Mouse (Mus musculus) heart, postnatal 36 days (tissue): ENCODE results near the gene Plpp1. TPM values are rescaled to one million over a fixed set of nuclear protein-coding genes. Genes with fewer than 3 reads are reported as not detected.

ENCODE experiments used
- DNase-seq, 2 experiments: peaks; one replicate each; pipeline ENCODE4 v3.0.0; 2021 to 2022
- intact Hi-C: fragments of 180-260 bp; cut with DNase I; formaldehyde crosslinking; loops from one replicate; pipeline ENCODE4 v1.15.1; 2025
- total RNA-seq, 2 experiments: library from RNA; stranded (reverse); gene quantifications; 2 replicates each; pipeline ENCODE4 v1.2.3; 2021

Gene Plpp1
- 10 to 100 TPM; 54.6 to 63.8 TPM for total RNA-seq

- peak; percentile 95 to 97 for DNase-seq
- intact Hi-C loops: loop anchor here (1.0 to 5.0 kb wide), 4 partner anchors 34 to 127 kb away; partner anchors contain the start of genes Dhx29 and Mtrex
Observed at GRCm38 (mm10) chr13:112800597-112801380, at the start of gene Plpp1. TSS of gene Plpp1 (plus strand) at chr13:112800792.

- peak; percentile 73 to 82 for DNase-seq
- intact Hi-C loops: loop anchor here (1.0 to 5.0 kb wide), 3 partner anchors 13 to 79 kb away; partner anchors contain the start of gene Plpp1
Observed at GRCm38 (mm10) chr13:112751454-112752308, 48.9 kb upstream of the Plpp1 start.

GRCm38 (mm10) chr13:112752309-112752975 lies 48.1 kb upstream of the Plpp1 start:
- no peak for DNase-seq
- intact Hi-C loops: loop anchor here (1.0 to 5.0 kb wide), 2 partner anchors 12 to 80 kb away; no protein-coding TSS in a partner anchor

- DNase-seq: peak in 1 of 2 experiments; percentile 47
- intact Hi-C loops: loop anchor here (5.0 kb wide), 1 partner anchor 81 kb away; no protein-coding TSS in a partner anchor
Observed at GRCm38 (mm10) chr13:112753522-112753921, 47.1 kb upstream of the Plpp1 start.

- intact Hi-C loops: loop anchor here (5.0 kb wide), 1 partner anchor 83 kb away; no protein-coding TSS in a partner anchor
Observed at GRCm38 (mm10) chr13:112754871-112755270, 45.7 kb upstream of the Plpp1 start.

GRCm38 (mm10) chr13:112755507-112756010 lies 45.0 kb upstream of the Plpp1 start:
- peak; percentile 49 to 74 for DNase-seq
- intact Hi-C loops: no loop called here

More at GRCm38 (mm10) chr13:112754871-112755270, 45.7 kb upstream of the Plpp1 start:
- DNase-seq: no peak

- intact Hi-C loops: no loop called here
Observed at GRCm38 (mm10) chr13:112757395-112757794, 43.2 kb upstream of the Plpp1 start.

GRCm38 (mm10) chr13:112758546-112759090 lies 42.0 kb upstream of the Plpp1 start:
- intact Hi-C loops: no loop called here
- no peak for DNase-seq

More at GRCm38 (mm10) chr13:112757395-112757794, 43.2 kb upstream of the Plpp1 start:
- DNase-seq: no peak

GRCm38 (mm10) chr13:112759364-112759763 lies 41.2 kb upstream of the Plpp1 start:
- intact Hi-C loops: no loop called here

GRCm38 (mm10) chr13:112759777-112760537 lies 40.6 kb upstream of the Plpp1 start:
- peak in 1 of 2 experiments; percentile 32 for DNase-seq
- intact Hi-C loops: no loop called here

More at GRCm38 (mm10) chr13:112759364-112759763, 41.2 kb upstream of the Plpp1 start:
- no peak for DNase-seq

GRCm38 (mm10) chr13:112760538-112760881 lies 40.1 kb upstream of the Plpp1 start:
- intact Hi-C loops: no loop called here
- peak in 1 of 2 experiments; percentile 50 for DNase-seq

- intact Hi-C loops: no loop called here
- no peak for DNase-seq
Observed at GRCm38 (mm10) chr13:112761787-112762186, 38.8 kb upstream of the Plpp1 start.

- intact Hi-C loops: no loop called here
- DNase-seq: no peak
Observed at GRCm38 (mm10) chr13:112762548-112762947, 38.0 kb upstream of the Plpp1 start.

- intact Hi-C loops: loop anchor here (1.0 kb wide), 1 partner anchor 11 kb away; no protein-coding TSS in a partner anchor
- DNase-seq: peak in 1 of 2 experiments; percentile 32
Observed at GRCm38 (mm10) chr13:112763531-112764091, 37.0 kb upstream of the Plpp1 start.

- peak in 1 of 2 experiments; percentile 55 for DNase-seq
- intact Hi-C loops: loop anchor here (1.0 kb wide), 1 partner anchor 12 kb away; no protein-coding TSS in a partner anchor
Observed at GRCm38 (mm10) chr13:112764556-112764955, 36.0 kb upstream of the Plpp1 start.

- intact Hi-C loops: loop anchor here (2.0 kb wide), 1 partner anchor 35 kb away; the partner anchor contains the start of gene Plpp1
- no peak for DNase-seq
Observed at GRCm38 (mm10) chr13:112765654-112766053, 34.9 kb upstream of the Plpp1 start.

GRCm38 (mm10) chr13:112770528-112771328 lies 29.9 kb upstream of the Plpp1 start:
- peak; percentile 29 to 48 for DNase-seq
- intact Hi-C loops: no loop called here
